Mouse (Mus musculus) embryonic fibroblast, embryonic 13.5 days (primary cell): ENCODE results near the gene Gm20388. TPM values are rescaled to one million over a fixed set of nuclear protein-coding genes. Genes with fewer than 3 reads are reported as not detected.

Experiments
- H3K27ac ChIP-seq: 2 replicates; pipeline ENCODE4 v1.5.1; 2012; ENCODE audit warnings: low read length, control low read depth, inconsistent platforms; ENCODE audit not compliant: insufficient read depth
- H3K4me1 ChIP-seq: 2 replicates; pipeline ENCODE4 v1.6.1; 2011; ENCODE audit warnings: low read length; ENCODE audit not compliant: control insufficient read depth, insufficient read depth
- H3K4me3 ChIP-seq: 2 replicates; pipeline ENCODE4 v1.5.1; 2011; ENCODE audit warnings: mild to moderate bottlenecking, control low read depth, low read length; ENCODE audit not compliant: insufficient read depth
- CTCF ChIP-seq: IDR thresholded peaks from 2 replicates; pipeline ENCODE4 v1.5.1; 2011; ENCODE audit warnings: mild to moderate bottlenecking, control low read depth, low read length, moderate library complexity, borderline replicate concordance; ENCODE audit not compliant: insufficient read depth
- POLR2A ChIP-seq: IDR thresholded peaks from 2 replicates; pipeline ENCODE4 v1.6.1; 2011; ENCODE audit warnings: low read depth, mild to moderate bottlenecking, control low read depth, low read length, moderate library complexity
- polyA plus RNA-seq: library from polyadenylated mRNA; stranded (reverse); fragments of >200 nt; gene quantifications from 2 replicates; pipeline ENCODE4 v1.2.4, GENCODE M21; 2011; ENCODE audit warnings: low read depth; ENCODE audit not compliant: missing spikeins, insufficient read length

Gm20388 gene
- polyA plus RNA-seq, 1 experiment = 82.8 TPM

DNA sequence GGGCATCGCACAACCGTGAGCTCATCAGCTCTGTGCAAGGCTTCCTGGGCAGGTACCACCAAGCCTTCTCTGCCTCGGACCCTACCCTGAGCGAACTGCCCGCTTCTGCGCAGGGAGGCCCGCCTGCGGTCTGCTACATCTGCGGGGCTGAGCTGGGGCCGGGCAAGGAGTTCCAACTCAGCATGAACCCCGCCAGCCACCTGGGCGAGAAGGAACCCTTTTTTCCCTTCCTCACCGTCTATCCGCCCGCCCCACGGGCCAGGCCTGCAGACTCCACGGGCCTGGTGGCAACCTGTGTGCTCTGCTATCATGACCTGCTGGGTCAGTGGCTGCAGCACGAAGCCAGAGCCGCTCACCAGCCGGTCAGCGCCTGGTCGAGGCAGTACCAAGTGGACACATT lies 319.4 kb downstream of the Gm20388 start:
- Histone ChIP-seq H3K4me1 (peaks cover 24% of the 10 kb centered on the region), H3K4me3 (peak overlapping the region; percentile 43), H3K27ac (no peak overlapping the region)
- TF ChIP-seq CTCF (no peak), POLR2A (no peak)

DNA sequence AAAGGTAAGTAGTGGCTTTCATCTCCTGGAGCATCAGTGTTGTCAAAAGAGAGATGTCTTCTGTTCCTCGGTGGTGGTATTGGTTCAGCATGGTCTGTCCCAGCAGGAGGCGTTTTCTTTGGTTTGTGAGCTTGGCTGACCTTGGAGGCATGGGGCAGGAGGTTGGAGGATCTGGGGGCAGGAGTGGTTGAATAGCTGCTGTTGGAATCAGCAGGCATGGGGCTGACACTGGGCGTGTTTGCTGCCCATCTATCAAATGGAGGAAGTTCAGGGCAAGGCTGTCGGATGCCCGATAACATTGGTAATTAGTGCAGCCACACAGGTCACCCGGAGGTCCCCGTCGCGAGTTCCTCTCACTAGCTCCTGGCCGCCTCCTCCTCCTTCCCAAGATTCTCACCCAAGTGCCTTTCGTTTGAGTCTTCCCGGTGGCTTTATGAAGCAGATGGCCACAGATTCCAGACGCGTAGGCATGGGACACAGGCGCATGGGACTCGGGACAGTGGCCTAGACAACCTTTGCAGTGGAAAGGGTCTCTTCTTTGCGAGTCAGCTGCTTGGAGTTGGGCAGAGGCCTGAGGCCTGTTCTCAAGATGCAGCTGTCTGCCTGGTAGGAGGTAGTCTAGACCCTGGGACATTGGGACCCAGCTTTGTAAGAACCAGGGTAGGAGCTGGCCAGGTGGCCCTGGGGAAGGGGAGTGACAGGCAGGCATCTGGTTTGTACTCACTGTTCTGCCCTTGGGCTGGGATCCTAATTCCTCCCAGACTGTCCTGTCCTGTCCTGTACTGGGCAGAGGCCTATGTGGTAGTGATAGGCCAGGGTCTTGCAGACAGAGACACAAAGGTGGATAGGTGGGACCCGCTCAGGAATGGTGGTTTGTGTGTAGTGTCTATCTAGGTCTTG lies 320.3 kb downstream of the Gm20388 start:
- no peak for TF ChIP-seq CTCF
- TF ChIP-seq POLR2A = no peak
- Histone ChIP-seq H3K4me3 (peak overlapping the region; percentile 43), H3K4me1 (peaks cover 17% of the 10 kb centered on the region), H3K27ac (no peak overlapping the region)

GRCm38 (mm10) chr8:120231870-120232269 lies 321.2 kb downstream of the Gm20388 start:
- Histone ChIP-seq H3K4me1 (peaks cover 10% of the 10 kb centered on the region), H3K27ac (no peak overlapping the region), H3K4me3 (no peak overlapping the region)
- TF ChIP-seq POLR2A = no peak
- no peak for TF ChIP-seq CTCF

- no peak overlapping the region for H3K4me3 ChIP-seq
- no peak for TF ChIP-seq POLR2A
- no peak for TF ChIP-seq CTCF
- peaks cover 5% of the 10 kb centered on the region for H3K4me1 ChIP-seq
- no peak overlapping the region for H3K27ac ChIP-seq
These were observed 321.8 kb downstream of the Gm20388 start for GRCm38 (mm10) chr8:120232398-120232797.

DNA sequence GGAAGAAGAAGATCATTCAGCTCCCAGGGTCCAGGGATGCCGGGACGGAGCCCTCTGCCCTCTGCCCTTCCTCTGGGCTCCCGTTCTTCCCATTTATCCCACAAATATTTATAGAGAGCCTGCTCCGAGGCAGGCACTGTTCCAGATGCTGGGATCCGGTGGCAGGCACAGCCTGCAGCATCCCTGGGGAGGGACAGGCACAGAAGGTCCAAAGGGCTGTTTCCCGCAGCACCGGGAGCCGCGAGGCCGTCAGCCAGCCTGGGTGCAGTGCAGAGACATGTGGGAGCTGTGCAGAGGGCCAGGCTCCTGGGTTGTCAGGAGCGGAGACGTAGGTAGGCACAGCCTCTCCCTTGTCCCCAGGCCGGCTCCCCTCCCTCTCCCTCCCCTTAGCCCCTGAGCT lies 322.3 kb downstream of the Gm20388 start:
- no peak overlapping the region for H3K27ac ChIP-seq
- TF ChIP-seq POLR2A (no peak), CTCF (no peak)
- H3K4me3 ChIP-seq = peak overlapping the region; percentile 7; the same call in 1 of the 2 replicates
- H3K4me1 ChIP-seq = peaks cover 2% of the 10 kb centered on the region

- no peak overlapping the region for H3K27ac ChIP-seq
- TF ChIP-seq POLR2A = no peak
- TF ChIP-seq CTCF = no peak
- no peak overlapping the region for H3K4me3 ChIP-seq
- H3K4me1 ChIP-seq = peaks cover 2% of the 10 kb centered on the region
These were observed 323.8 kb downstream of the Gm20388 start for GRCm38 (mm10) chr8:120234457-120234856.

DNA sequence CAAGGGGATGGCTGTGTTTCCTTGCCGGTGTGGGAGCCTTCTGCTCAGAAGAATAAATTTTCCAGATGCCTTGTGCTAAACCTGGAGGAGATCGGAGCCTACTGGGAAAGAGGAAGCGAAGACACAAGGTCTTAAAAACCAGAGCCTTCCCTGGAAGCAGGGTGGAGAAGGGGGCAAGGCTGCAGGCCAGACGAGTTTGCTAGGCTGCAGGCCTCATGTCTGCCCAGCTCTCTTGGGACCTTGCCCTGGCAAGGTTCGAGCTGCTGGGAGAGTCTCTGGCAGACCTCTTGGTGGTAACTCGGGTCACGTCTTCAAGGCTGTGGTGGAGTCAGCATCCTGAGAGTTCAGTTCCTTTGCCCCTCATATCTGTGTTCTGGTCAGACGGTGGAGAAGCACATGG lies 324.2 kb downstream of the Gm20388 start:
- Histone ChIP-seq H3K4me3 (no peak overlapping the region), H3K4me1 (peaks cover 2% of the 10 kb centered on the region), H3K27ac (no peak overlapping the region)
- TF ChIP-seq POLR2A = no peak
- TF ChIP-seq CTCF = no peak

DNA sequence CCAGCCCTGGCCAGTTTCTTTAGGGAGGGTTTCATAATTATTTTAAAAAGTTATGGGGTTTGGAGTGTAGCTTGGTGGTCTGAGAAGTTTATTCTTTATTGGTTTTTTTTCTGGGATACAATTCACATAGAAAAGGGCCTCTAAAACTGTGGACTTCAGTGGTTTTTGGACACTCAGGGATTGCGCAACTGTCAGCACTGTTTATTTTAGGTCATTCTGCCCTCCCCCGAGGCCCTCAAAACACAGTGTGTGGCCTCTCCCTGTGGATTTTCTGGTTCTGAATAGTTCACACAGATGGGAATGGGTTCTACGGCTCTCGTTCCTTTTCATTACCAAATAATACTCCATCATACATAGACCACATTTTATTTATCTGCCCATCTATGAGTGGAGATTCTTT lies 332.6 kb downstream of the Gm20388 start:
- Histone ChIP-seq H3K4me3 (no peak overlapping the region), H3K4me1 (no peaks in the 10 kb centered on the region), H3K27ac (no peak overlapping the region)
- no peak for TF ChIP-seq POLR2A
- TF ChIP-seq CTCF = no peak

- no peak for TF ChIP-seq CTCF
- TF ChIP-seq POLR2A = no peak
- Histone ChIP-seq H3K27ac (no peak overlapping the region), H3K4me1 (no peaks in the 10 kb centered on the region), H3K4me3 (no peak overlapping the region)
These were observed 333.3 kb downstream of the Gm20388 start for GRCm38 (mm10) chr8:120243916-120244451.

DNA sequence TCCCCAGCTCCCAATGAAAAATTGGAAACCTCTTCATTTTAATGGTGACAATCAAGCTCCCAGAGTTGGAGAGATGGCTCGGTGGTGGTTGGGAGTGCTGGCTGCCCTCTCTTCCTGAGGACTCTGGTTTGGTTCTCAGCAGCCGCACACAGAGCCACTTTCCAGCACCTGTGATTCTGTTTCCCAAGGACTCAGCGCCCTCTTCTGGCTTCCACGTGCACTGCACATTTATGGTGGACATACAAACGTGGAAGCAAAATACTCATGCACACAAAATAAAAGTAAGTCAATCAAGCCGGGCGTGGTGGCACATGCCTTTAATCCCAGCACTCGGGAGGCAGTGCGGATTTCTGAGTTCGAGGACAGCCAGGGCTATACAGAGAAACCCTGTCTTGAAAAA lies 333.9 kb downstream of the Gm20388 start:
- Histone ChIP-seq H3K4me1 (no peaks in the 10 kb centered on the region), H3K27ac (no peak overlapping the region), H3K4me3 (no peak overlapping the region)
- TF ChIP-seq POLR2A (no peak), CTCF (0 out of 2 replicates have a peak, but pooled peaks have one; percentile 25)
